Mouse (Mus musculus) hindbrain, embryonic 12.5 days (tissue): ENCODE measurements around the gene Nxnl1. TPM values are rescaled to one million over a fixed set of nuclear protein-coding genes. Genes with fewer than 3 reads are reported as not detected.
"Not testable (repeated sequence)": the region's sequence is repeated elsewhere in the genome, so short reads cannot be mapped to it uniquely, and the experiment has no call there.

Experiments
- ATAC-seq: fragments of 200-750 bp; cut with Nextera tagmentation; 2 replicates; pipeline ENCODE4 v1.8.0; 2017; ENCODE audit warnings: moderate TSS enrichment; ENCODE audit not compliant: low FRiP score
- H3K27ac ChIP-seq: fragments of 300-500 bp; sonication (generic); 2 replicates; pipeline ENCODE4 v1.5.1; 2016; ENCODE audit warnings: mild to moderate bottlenecking
- H3K27me3 ChIP-seq: fragments of 300-500 bp; sonication (generic); 2 replicates; pipeline ENCODE4 v1.6.1; 2016; ENCODE audit warnings: mild to moderate bottlenecking
- H3K36me3 ChIP-seq: fragments of 300-500 bp; sonication (generic); 2 replicates; pipeline ENCODE4 v1.6.1; 2016; ENCODE audit warnings: mild to moderate bottlenecking
- H3K4me1 ChIP-seq: fragments of 300-500 bp; sonication (generic); 2 replicates; pipeline ENCODE4 v1.6.1; 2016
- H3K4me2 ChIP-seq: fragments of 300-500 bp; sonication (generic); replicated peaks from 2 replicates; pipeline ENCODE4 v1.6.1; 2016; ENCODE audit warnings: mild to moderate bottlenecking
- H3K4me3 ChIP-seq: fragments of 300-500 bp; sonication (generic); 2 replicates; pipeline ENCODE4 v1.5.1; 2016; ENCODE audit warnings: mild to moderate bottlenecking
- H3K9ac ChIP-seq: fragments of 300-500 bp; sonication (generic); 2 replicates; pipeline ENCODE4 v1.6.1; 2016; ENCODE audit warnings: mild to moderate bottlenecking, moderate library complexity
- H3K9me3 ChIP-seq: fragments of 300-500 bp; sonication (generic); replicated peaks from 2 replicates; pipeline ENCODE4 v1.6.1; 2016; ENCODE audit warnings: mild to moderate bottlenecking
- WGBS: fragments of 180-500 bp; shearing (Covaris S2); methylation state at CpG from one replicate; pipeline ENCODE4 v1.1.7; 2016; 5-methylcytosine and 5-hydroxymethylcytosine counted together
- polyA plus RNA-seq: library from polyadenylated mRNA; unstranded; fragments of >200 nt; fragmentation: Nextera tagmentation; extraction: Ambion mirVana; gene quantifications from 2 replicates; pipeline ENCODE4 v1.2.1, GENCODE M21; 2016

Nxnl1 gene
- polyA plus RNA-seq, 1 experiment from 2014 or later: not detected

DNA sequence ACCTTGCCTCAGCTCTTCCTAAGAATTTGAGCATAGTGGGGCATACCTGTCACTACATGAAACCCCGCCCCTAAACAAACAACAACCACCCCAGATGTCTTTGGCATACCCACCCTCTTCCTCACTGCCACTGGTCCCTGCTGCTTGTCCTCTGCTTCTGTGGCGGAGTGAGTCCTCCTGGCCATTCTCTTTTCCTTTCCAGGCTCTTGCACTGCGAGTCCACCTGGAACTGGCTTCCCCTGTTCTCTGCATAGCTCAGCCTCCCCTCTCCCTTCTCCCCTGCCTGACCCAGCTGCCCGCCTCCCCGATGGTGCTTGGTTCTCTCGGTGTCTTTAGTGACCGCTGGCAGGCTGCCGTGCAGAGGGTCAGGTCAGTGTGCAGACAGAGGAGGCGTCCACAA lies 22.6 kb downstream of the Nxnl1 start:
- peak overlapping the region; percentile 90 for H3K4me2 ChIP-seq
- H3K9me3 ChIP-seq: no peaks in the 10 kb centered on the region
- H3K27me3 ChIP-seq: peaks cover 7% of the 10 kb centered on the region
- peak overlapping the region; percentile 85 for H3K4me3 ChIP-seq
- ATAC-seq: no peak
- H3K27ac ChIP-seq: no peak overlapping the region
- peak overlapping the region; percentile 87; the same call in 1 of the 2 replicates for H3K9ac ChIP-seq
- H3K36me3 ChIP-seq: peaks cover 35% of the 10 kb centered on the region
- 88% methylated on average over 9 of the region's 9 CpGs for WGBS
- H3K4me1 ChIP-seq: peaks cover 8% of the 10 kb centered on the region

- under 1% methylated on average over 44 of the region's 55 CpGs for WGBS
- H3K27me3 ChIP-seq: peaks cover 16% of the 10 kb centered on the region
- peak; percentile 95 for ATAC-seq
These were observed 23.6 kb downstream of the Nxnl1 start, which contains the start of gene Mvb12a for GRCm38 (mm10) chr8:71542632-71543343. Mvb12a (plus strand) TSS chr8:71542922.

DNA sequence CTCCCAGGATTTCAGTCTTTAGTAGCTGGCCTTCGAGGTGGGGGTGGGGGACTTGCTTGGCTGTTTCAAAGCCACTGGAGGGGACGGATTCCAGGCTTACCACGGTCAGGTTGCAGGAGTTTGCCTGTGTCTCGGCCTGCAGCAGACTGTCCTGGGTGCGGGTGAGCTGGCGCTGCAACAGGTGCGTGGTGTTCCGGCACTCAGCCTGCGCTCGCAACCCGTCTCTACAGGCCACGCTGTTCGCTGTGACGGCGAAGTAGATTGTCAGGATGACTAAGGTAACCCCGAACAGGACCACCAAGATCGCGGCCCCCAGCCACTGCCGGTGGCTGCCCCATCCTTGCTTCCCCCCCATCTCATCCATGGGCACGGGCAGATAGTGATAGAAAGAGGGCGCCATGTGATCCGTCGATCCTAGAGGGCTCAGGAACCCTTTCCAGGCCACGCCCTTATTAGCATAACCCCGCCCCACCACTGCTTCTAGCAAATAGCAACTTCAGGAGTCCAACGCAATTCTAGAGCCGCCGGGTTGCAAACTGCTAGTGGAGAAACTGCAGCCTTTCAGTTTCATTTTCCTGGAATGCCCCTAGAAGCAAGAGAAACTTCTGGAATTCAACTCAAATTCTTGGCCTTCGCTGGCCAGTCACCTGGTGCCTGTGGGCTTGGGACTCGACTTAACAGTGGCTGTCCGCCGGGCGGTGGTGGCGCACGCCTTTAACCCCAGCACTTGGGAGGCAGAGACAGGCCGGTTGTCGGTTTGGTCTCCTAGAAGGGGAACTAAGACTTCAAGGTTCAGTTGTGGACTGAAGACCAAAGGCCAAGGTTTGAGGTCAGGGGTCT lies 29.2 kb downstream of the Nxnl1 start, which contains the start of gene Bst2:
Bst2 (minus strand) TSS at position 429 of the 840 bp plus-strand sequence.
- Histone ChIP-seq H3K4me2 (peak within 1 kb of the TSS; percentile 51), H3K27me3 (peaks cover 40% of the 10 kb centered on the region), H3K4me3 (peak within 1 kb of the TSS; percentile 26), H3K27ac (no peak within 1 kb of the TSS), H3K9me3 (no peaks in the 10 kb centered on the region), H3K4me1 (peaks cover 7% of the 10 kb centered on the region; the same call in 1 of the 2 replicates), H3K9ac (no peak within 1 kb of the TSS), H3K36me3 (no peaks in the 10 kb centered on the region)
- no peak for ATAC-seq
- 3% methylated on average over 37 of the region's 37 CpGs for WGBS

More at GRCm38 (mm10) chr8:71542632-71543343, 23.6 kb downstream of the Nxnl1 start, which contains the start of gene Mvb12a:
- Histone ChIP-seq H3K4me2 (peak within 1 kb of the TSS; percentile 90), H3K9ac (peak within 1 kb of the TSS; percentile 87), H3K9me3 (no peaks in the 10 kb centered on the region), H3K4me3 (peak within 1 kb of the TSS; percentile 85), H3K27ac (no peak within 1 kb of the TSS), H3K36me3 (peaks cover 26% of the 10 kb centered on the region), H3K4me1 (peaks cover 8% of the 10 kb centered on the region)

- Histone ChIP-seq H3K27me3 (peaks cover 40% of the 10 kb centered on the region), H3K36me3 (no peaks in the 10 kb centered on the region), H3K9me3 (no peaks in the 10 kb centered on the region), H3K4me3 (no peak overlapping the region), H3K9ac (no peak overlapping the region), H3K4me1 (peaks cover 7% of the 10 kb centered on the region; the same call in 1 of the 2 replicates), H3K4me2 (no peak overlapping the region), H3K27ac (no peak overlapping the region)
- WGBS: 58% methylated on average over 5 of the region's 5 CpGs
- ATAC-seq: no peak
These were observed 30.7 kb downstream of the Nxnl1 start for GRCm38 (mm10) chr8:71535663-71536062.

DNA sequence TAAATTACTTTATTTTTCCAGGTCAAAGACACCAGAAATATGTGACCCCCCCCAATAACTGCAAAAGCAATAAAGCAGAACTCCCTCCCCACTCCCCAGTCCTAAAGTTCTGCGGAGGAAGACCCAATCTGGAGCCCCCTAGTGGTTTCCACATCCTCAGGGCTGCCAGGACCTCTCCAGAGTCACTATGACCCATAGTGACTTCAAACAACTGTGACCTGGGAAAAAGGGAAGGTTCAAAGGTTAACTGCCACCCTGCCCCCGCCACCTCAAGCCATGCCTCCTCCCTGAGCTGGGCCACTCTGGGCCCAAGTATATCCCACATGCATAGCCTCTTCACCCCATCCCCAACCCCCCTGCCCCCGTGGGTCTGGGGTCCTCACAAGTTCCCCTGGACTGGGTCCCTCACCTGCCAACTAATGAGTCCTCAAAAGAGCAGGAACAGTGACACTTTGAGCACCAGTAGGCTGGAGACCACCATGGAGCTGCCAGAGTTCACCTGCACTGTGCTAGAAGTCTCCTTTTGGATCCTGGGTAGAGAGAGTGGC lies 32.1 kb downstream of the Nxnl1 start:
- H3K9me3 ChIP-seq: no peaks in the 10 kb centered on the region
- WGBS: 35% methylated on average over 3 of the region's 3 CpGs
- no peak for ATAC-seq
- peaks cover 7% of the 10 kb centered on the region; the same call in 1 of the 2 replicates for H3K4me1 ChIP-seq
- no peak overlapping the region for H3K27ac ChIP-seq
- H3K4me3 ChIP-seq: no peak overlapping the region
- no peak overlapping the region for H3K9ac ChIP-seq
- peaks cover 35% of the 10 kb centered on the region for H3K27me3 ChIP-seq
- H3K36me3 ChIP-seq: no peaks in the 10 kb centered on the region
- H3K4me2 ChIP-seq: no peak overlapping the region

DNA sequence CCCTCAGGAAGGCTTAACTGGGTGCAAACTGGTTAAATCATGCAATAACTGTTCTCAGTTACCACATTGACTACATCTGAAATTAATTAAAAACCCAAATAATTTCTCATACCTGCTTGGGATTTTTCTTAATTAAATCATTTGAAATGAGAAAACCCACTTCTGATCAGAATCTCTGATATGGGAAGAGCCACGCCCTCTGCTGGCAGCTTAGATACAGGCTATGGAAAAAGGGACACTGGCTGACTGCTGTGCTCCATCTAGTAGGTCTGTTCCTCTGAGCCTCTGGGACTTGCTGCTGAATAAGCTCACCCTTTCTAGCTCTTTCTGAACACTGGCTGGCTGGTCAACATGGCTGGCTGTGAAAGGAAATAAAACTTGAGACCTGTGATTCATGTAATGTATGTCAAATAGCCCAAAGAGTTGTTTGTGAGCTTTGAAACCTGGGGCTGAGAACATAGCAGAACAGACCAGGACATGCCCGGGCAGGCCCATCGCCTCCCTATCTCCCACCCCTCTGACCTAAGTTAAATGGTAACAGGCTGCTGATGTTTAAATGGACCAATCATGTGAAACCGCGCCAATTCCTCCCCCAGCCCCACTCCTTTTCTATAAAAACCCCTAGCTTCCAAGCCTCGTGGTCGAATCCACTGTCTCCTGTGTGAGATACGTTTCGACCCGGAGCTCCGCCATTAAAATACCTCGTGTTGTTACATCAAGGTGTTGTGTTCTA lies 35.5 kb downstream of the Nxnl1 start:
- H3K27me3 ChIP-seq: peaks cover 34% of the 10 kb centered on the region
- WGBS: 74% methylated on average over 6 of the region's 12 CpGs
- H3K27ac ChIP-seq, H3K4me1 ChIP-seq, H3K9ac ChIP-seq, H3K36me3 ChIP-seq, H3K4me3 ChIP-seq, H3K9me3 ChIP-seq, H3K4me2 ChIP-seq, ATAC-seq: not testable (repeated sequence)

- H3K4me2 ChIP-seq: no peak overlapping the region
- no peak overlapping the region for H3K4me3 ChIP-seq
- H3K9me3 ChIP-seq: no peaks in the 10 kb centered on the region
- no peak overlapping the region for H3K9ac ChIP-seq
- H3K27me3 ChIP-seq: peaks cover 53% of the 10 kb centered on the region
- no peak for ATAC-seq
- H3K4me1 ChIP-seq: peaks cover 16% of the 10 kb centered on the region
- no peaks in the 10 kb centered on the region for H3K36me3 ChIP-seq
- WGBS: 82% methylated on average over 11 of the region's 11 CpGs
- no peak overlapping the region for H3K27ac ChIP-seq
These were observed 37.9 kb downstream of the Nxnl1 start for GRCm38 (mm10) chr8:71528362-71529073.

DNA sequence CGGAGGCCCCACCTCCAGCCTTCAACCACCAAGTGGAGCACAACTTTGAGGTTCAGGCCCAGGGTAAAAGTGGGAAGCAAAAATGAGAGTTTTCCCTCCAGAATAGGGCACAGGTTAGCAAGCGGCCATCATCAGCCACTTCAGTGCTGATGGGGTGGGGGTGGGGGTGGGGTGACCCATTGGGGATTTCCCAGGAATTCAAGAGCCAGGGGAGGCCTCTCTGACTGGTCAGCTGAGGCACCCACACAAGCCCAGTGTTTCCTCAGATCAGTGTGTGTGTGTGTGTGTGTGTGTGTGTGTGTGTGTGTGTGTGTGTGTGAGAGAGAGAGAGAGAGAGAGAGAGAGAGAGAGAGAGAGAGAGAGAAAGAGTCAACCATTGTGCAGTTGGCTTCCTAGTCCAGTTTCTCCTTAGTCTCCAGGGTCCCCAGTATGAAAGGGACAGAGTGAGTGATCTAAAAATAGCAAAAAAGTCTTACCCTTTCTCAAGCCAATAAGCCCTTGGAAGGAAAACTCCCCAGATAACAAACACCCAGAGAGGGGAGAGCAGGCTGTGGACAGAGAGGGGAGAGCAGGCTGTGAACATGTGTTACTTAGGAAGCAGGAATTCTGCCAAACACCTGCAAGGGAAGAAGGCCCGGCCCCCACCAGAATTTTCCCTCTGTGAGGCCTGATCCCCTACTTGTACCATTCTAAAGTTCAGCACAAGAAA lies 39.1 kb downstream of the Nxnl1 start:
- Histone ChIP-seq H3K4me2 (no peak overlapping the region), H3K36me3 (no peaks in the 10 kb centered on the region), H3K9me3 (no peaks in the 10 kb centered on the region), H3K4me3 (no peak overlapping the region), H3K27ac (no peak overlapping the region), H3K27me3 (peaks cover 56% of the 10 kb centered on the region), H3K9ac (no peak overlapping the region), H3K4me1 (peaks cover 16% of the 10 kb centered on the region)
- ATAC-seq: no peak
- WGBS: 29% methylated on average over 3 of the region's 3 CpGs

- no peak overlapping the region for H3K4me2 ChIP-seq
- no peaks in the 10 kb centered on the region for H3K36me3 ChIP-seq
- H3K9me3 ChIP-seq: no peaks in the 10 kb centered on the region
- ATAC-seq: no peak
- H3K4me1 ChIP-seq: peaks cover 18% of the 10 kb centered on the region
- H3K27ac ChIP-seq: no peak overlapping the region
- no peak overlapping the region for H3K9ac ChIP-seq
- 1% methylated on average over 6 of the region's 6 CpGs for WGBS
- H3K27me3 ChIP-seq: peaks cover 56% of the 10 kb centered on the region
- no peak overlapping the region for H3K4me3 ChIP-seq
These were observed 40.1 kb downstream of the Nxnl1 start for GRCm38 (mm10) chr8:71526272-71526671.

DNA sequence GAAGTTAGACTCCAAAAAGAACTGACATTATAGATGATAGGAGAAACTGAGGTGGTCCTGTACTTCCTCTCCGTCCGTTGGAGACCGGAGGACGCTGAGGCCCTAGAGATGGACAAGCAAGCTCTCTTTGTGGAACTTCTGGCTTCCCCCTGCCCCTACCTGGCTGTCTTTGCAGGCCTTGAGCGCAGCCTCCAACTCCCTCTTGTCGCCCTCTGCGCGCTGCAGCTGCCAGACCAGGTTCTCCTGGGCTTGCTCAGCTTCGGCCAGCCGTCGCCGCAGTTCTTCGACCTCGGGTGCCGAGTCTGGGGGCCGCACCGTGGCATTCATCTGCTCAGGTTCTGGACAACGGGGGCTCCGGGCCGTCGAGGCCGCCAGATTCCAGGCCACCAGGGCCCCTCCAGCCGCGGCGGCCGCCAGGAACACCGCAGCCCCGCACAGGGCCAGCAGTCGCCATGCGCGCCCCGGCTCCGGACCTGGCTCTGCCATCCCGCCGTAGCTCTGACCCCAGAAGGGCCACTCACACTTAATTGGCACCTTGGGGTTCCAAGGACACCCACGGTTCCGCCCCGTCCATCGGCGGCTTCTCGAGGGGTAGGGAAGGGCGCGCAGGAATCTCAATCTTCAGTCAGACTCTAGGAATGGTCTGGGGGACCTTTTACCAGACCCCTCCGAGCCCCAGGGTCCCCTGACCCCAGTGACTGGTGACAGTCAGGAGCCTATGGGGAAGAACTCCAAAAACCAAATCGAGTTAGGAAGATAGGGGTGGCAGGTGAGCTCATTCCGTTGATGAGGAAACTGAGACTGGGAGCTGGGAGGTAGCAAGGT lies 41.0 kb downstream of the Nxnl1 start, which contains the start of gene Ccdc194:
Ccdc194 (minus strand) TSS at position 486 of the 825 bp plus-strand sequence.
- peak within 1 kb of the TSS; percentile 22; the same call in 1 of the 2 replicates for H3K4me2 ChIP-seq
- H3K9me3 ChIP-seq: no peaks in the 10 kb centered on the region
- ATAC-seq: no peak
- H3K9ac ChIP-seq: no peak within 1 kb of the TSS
- H3K36me3 ChIP-seq: no peaks in the 10 kb centered on the region
- 4% methylated on average over 46 of the region's 46 CpGs for WGBS
- peak within 1 kb of the TSS; percentile 12; the same call in 1 of the 2 replicates for H3K4me3 ChIP-seq
- H3K27ac ChIP-seq: no peak within 1 kb of the TSS
- H3K27me3 ChIP-seq: peaks cover 56% of the 10 kb centered on the region
- peaks cover 18% of the 10 kb centered on the region for H3K4me1 ChIP-seq
